Mouse (Mus musculus) left cerebral cortex, postnatal 25 days (tissue): ENCODE measurements around the gene Gm10721. TPM values are rescaled to one million over a fixed set of nuclear protein-coding genes. Genes with fewer than 3 reads are reported as not detected.
"Not testable (repeated sequence)": the region's sequence is repeated elsewhere in the genome, so short reads cannot be mapped to it uniquely, and the experiment has no call there.

ENCODE experiments used
- DNase-seq, 2 experiments: peaks; one replicate each; pipeline ENCODE4 v3.0.0; 2022; ENCODE audit warnings: low spot score in 2 of 2, mixed read lengths in 1 of 2
- intact Hi-C: fragments of 180-260 bp; cut with DNase I; formaldehyde crosslinking; loops from one replicate; pipeline ENCODE4 v1.15.1; 2025
- microRNA-seq, 2 experiments: library from miRNA; unstranded; fragments of <30 nt; microRNA quantifications; one replicate each; pipeline ENCODE4 v1.2.0; 2022
- total RNA-seq, 2 experiments: library from RNA; stranded (reverse); gene quantifications; 2 replicates each; pipeline ENCODE4 v1.2.3; 2021

The Gm10721 gene
- total RNA-seq, 2 experiments from 2014 or later: not detected

- intact Hi-C loops: not testable (repeated sequence)
- DNase-seq: peak; percentile 80 to 85
Measured at GRCm38 (mm10) chr9:3023985-3024648, 11.2 kb downstream of the Gm10721 start.

DNA sequence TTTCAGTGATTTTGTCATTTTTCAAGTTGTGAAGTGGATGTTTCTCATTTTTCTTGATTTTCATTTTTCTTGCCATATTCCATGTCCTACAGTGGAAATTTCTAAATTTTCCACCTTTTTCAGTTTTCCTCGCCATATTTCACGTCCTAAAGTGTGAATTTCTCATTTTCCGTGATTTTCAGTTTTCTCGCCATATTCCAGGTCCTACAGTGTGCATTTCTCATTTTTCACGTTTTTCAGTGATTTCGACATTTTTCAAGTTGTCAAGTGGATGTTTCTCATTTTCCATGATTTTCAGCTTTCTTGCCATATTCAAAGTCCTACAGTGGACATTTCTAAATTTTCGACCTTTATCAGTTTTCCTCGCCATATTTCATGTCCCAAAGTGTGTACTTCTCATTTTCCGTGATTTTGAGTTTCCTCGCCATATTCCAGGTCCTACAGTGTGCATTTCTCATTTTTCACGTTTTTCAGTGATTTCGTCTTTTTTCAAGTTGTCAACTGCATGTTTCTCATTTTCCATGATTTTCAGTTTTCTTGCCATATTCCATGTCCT, 12.1 kb downstream of the Gm10721 start, which contains the start of gene Gm10717:
Gene Gm10717 (plus strand): TSS at position 506 of the 556 bp plus-strand sequence.
- peak; percentile 35 to 55 for DNase-seq
- intact Hi-C loops: not testable (repeated sequence)

GRCm38 (mm10) chr9:3025653-3026052, 12.7 kb downstream of the Gm10721 start:
- intact Hi-C loops: not testable (repeated sequence)
- peak; percentile 78 to 84 for DNase-seq

DNA sequence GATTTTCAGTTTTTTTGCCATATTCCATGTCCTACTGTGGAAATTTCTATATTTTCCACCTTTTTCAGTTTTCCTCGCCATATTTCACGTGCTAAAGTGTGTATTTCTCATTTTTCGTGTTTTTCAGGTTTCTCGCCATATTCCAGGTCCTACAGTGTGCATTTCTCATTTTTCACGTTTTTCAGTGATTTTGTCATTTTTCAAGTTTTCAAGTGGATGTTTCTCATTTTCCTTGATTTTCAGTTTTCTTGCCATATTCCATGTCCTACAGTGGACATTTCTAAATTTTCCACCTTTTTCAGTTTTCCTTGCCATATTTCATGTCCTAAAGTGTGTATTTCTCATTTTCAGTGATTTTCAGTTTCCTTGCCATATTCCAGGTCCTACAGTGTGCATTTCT, 13.2 kb downstream of the Gm10721 start:
- DNase-seq, intact Hi-C loops: not testable (repeated sequence)

GRCm38 (mm10) chr9:3026741-3027140, 13.8 kb downstream of the Gm10721 start:
- intact Hi-C loops: not testable (repeated sequence)

DNA sequence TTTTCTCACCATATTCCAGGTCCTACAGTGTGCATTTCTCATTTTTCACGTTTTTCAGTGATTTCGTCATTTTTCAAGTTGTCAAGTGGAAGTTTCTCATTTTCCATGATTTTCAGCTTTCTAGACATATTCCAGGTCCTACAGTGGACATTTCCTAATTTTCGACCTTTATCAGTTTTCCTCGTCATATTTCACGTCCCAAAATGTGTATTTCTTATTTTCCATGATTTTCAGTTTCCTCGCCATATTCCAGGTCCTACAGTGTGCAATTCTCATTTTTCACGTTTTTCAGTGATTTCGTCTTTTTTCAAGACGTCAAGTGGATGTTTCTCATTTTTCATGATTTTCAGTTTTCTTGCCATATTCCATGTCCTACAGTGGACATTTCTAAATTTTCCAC, 14.3 kb downstream of the Gm10721 start:
- intact Hi-C loops, DNase-seq: not testable (repeated sequence)

More at GRCm38 (mm10) chr9:3026741-3027140, 13.8 kb downstream of the Gm10721 start:
- not testable (repeated sequence) for DNase-seq

GRCm38 (mm10) chr9:3029276-3030000, 16.5 kb downstream of the Gm10721 start:
- peak; percentile 11 to 35 for DNase-seq
- intact Hi-C loops: not testable (repeated sequence)

GRCm38 (mm10) chr9:3030677-3031318, 17.9 kb downstream of the Gm10721 start:
- DNase-seq, intact Hi-C loops: not testable (repeated sequence)

- DNase-seq, intact Hi-C loops: not testable (repeated sequence)
Measured at GRCm38 (mm10) chr9:3034299-3034698, 21.4 kb downstream of the Gm10721 start, which contains the start of gene Gm17535. Gene Gm17535 (plus strand): TSS chr9:3034599.

- intact Hi-C loops, DNase-seq: not testable (repeated sequence)
Measured at GRCm38 (mm10) chr9:3036577-3036976, 23.6 kb downstream of the Gm10721 start, which contains the start of gene Gm10715. Gene Gm10715 (plus strand): TSS chr9:3036877.

DNA sequence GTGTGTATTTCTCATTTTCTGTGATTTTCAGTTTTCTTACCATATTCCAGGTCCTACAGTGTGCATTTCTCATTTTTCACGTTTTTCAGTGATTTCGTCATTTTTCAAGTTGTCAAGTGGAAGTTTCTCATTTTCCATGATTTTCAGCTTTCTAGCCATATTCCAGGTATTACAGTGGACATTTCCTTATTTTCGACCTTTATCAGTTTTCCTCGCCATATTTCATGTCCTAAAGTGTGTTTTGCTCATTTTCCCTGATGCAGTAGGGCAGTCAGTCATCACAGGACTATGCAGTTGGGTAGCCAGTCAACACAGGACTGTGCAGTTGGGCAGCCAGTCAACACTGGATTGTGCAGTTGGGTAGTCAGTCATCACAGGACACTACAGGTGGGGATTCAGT, 25.2 kb downstream of the Gm10721 start:
- DNase-seq, intact Hi-C loops: not testable (repeated sequence)

Small RNA genes within 50 kb of the gene (microRNA-seq; reads per million reads assigned to microRNA genes)
- 0 reads per million in 2 experiments for gene Mir101c

Other genes starting within 250 kb of the Gm10721 start
- not detected for gene Gm10722, start 12.2 kb upstream of the Gm10721 start, total RNA-seq
- not detected for gene Gm11168, start 9.8 kb upstream of the Gm10721 start, total RNA-seq
- not detected for gene Gm10720, start 2.5 kb downstream of the Gm10721 start, total RNA-seq
- not detected for gene Gm10719, start 4.3 kb downstream of the Gm10721 start, total RNA-seq
- gene Gm10718, start 10.4 kb downstream of the Gm10721 start, total RNA-seq: 1 to 10 TPM in 1 of 2 experiments, not detected in 1; 1.2 TPM
- gene Gm10717, start 12.3 kb downstream of the Gm10721 start, total RNA-seq: not detected
- not detected for gene Gm17535, start 21.5 kb downstream of the Gm10721 start, total RNA-seq
- not detected for gene Gm10715, start 23.7 kb downstream of the Gm10721 start, total RNA-seq